In genomic region chr8:86208812-86209262, GRCm38 (mm10) we compare ENCODE assay signal across 18 mouse cellular contexts.
A peak's percentile ranks its signal among the peaks of the same experiment; 100 is the strongest.
DNase-seq lines count a peak whose midpoint lies in the region; ATAC-seq and TF ChIP-seq lines count a peak whose summit lies in the region.
"Had no signal": no experiment of that assay in that cellular context is flagged by ENCODE, and none has a peak within 500 bp of the region (broad histone marks: within the 10 kb centered on the region; RNA-seq: fewer than 3 reads in every experiment).

No protein-coding gene starts in this region.

- no peak overlapping the region for H3K4me3 ChIP-seq in liver, adult 2 months (ENCODE audit: insufficient read depth, low read depth, low read length)
- no peak overlapping the region for H3K4me3 ChIP-seq in liver, embryonic 12.5 days
- H3K4me3 ChIP-seq in bone marrow macrophage, adult 2 months (ENCODE audit: insufficient read depth, low read length) = no peak overlapping the region
- no peak overlapping the region for H3K4me3 ChIP-seq in midbrain, embryonic 11.5 days (ENCODE audit: low read depth, low read length)
- H3K4me3 ChIP-seq: embryonic facial prominence, embryonic 10.5 days; heart, embryonic 15.5 days; midbrain, embryonic 12.5 days had no signal

- CTCF ChIA-PET in Patski (lab: Charles Lee) = interaction anchor here (1.3 kb wide), 1 partner anchor 327 kb away, joined by 3 read pairs; no protein-coding TSS in a partner anchor

- H3K27me3 ChIP-seq in liver, adult 2 months (ENCODE audit: control insufficient read depth, insufficient read depth, low read length) = no peaks in the 10 kb centered on the region
- no peaks in the 10 kb centered on the region for H3K27me3 ChIP-seq in liver, embryonic 12.5 days (replicated peaks)
- no peaks in the 10 kb centered on the region for H3K27me3 ChIP-seq in Patski
- no peaks in the 10 kb centered on the region for H3K27me3 ChIP-seq in midbrain, embryonic 11.5 days (ENCODE audit: control insufficient read depth, insufficient read depth, low read length)
- H3K27me3 ChIP-seq: heart, embryonic 15.5 days; midbrain, embryonic 12.5 days had no signal

- no peaks in the 10 kb centered on the region for H3K36me3 ChIP-seq in liver, adult 2 months (ENCODE audit: control insufficient read depth, insufficient read depth, low read length)
- no peaks in the 10 kb centered on the region for H3K36me3 ChIP-seq in liver, embryonic 12.5 days
- no peaks in the 10 kb centered on the region for H3K36me3 ChIP-seq in midbrain, embryonic 11.5 days (ENCODE audit: control insufficient read depth, insufficient read depth, low read length)
- H3K36me3 ChIP-seq: embryonic facial prominence, embryonic 10.5 days; heart, embryonic 15.5 days; midbrain, embryonic 12.5 days had no signal

- H3K79me2 ChIP-seq in liver, adult 2 months (ENCODE audit: control insufficient read depth, insufficient read depth, low read length) = no peaks in the 10 kb centered on the region

- no peak for TF ChIP-seq CTCF in liver, adult 2 months (IDR thresholded peaks at IDR 0.05; ENCODE audit: low read depth, low read length)
- TF ChIP-seq CTCF in Patski (IDR thresholded peaks at IDR 0.05) = no peak
- TF ChIP-seq CTCF in bone marrow macrophage, adult 2 months (IDR thresholded peaks at IDR 0.05; ENCODE audit: low read depth, low read length) = no peak

- H3K9ac ChIP-seq in liver, adult 2 months (ENCODE audit: low read depth, low read length) = no peak overlapping the region
- no peak overlapping the region for H3K9ac ChIP-seq in liver, embryonic 12.5 days
- H3K9ac ChIP-seq in midbrain, embryonic 11.5 days (ENCODE audit: low read length) = no peak overlapping the region
- H3K9ac ChIP-seq: forebrain, postnatal 0 days; heart, embryonic 15.5 days; liver, embryonic 14.5 days; midbrain, embryonic 12.5 days had no signal

- no peak overlapping the region for H3K4me2 ChIP-seq in liver, embryonic 12.5 days
- H3K4me2 ChIP-seq in midbrain, embryonic 11.5 days = no peak overlapping the region
- H3K4me2 ChIP-seq: heart, embryonic 15.5 days; midbrain, embryonic 12.5 days had no signal

- H3K27ac ChIP-seq in liver, adult 2 months (replicated peaks; ENCODE audit: insufficient read depth, low read depth, low read length) = no peak overlapping the region
- no peak overlapping the region for H3K27ac ChIP-seq in liver, embryonic 12.5 days
- H3K27ac ChIP-seq in bone marrow macrophage, adult 2 months (ENCODE audit: insufficient read depth, low read depth, low read length) = peak overlapping the region; percentile 21; the same call in 1 of the 2 replicates
- no peak overlapping the region for H3K27ac ChIP-seq in midbrain, embryonic 11.5 days (ENCODE audit: low read depth, low read length)
- H3K27ac ChIP-seq: embryonic facial prominence, embryonic 10.5 days; heart, embryonic 15.5 days; kidney, postnatal 0 days; liver, embryonic 14.5 days; midbrain, embryonic 12.5 days had no signal

- ATAC-seq in liver, embryonic 12.5 days = no peak
- ATAC-seq in Patski = peak; percentile 91
- no peak for ATAC-seq in midbrain, embryonic 11.5 days (ENCODE audit: low FRiP score)
- ATAC-seq: forebrain, postnatal 0 days had no signal

- DNase-seq in liver, adult 2 months (ENCODE audit: extremely low read depth, low read depth, low spot score) = peak; percentile 72
- peak; percentile 25 for DNase-seq in Patski (ENCODE audit: low read depth, low spot score)
- peak; percentile 56 for DNase-seq in yolk sac, embryonic 10.5 days (ENCODE audit: low spot score)
- no peak for DNase-seq in midbrain, embryonic 11.5 days (ENCODE audit: low spot score, missing footprints)
- DNase-seq in kidney, adult 9 months = no peak
- DNase-seq: B cell, adult 2 months; cerebellum, postnatal 14 days; forebrain, postnatal 0 days; heart, adult 18-20 months; left cerebral cortex, postnatal 4 days; thymus, postnatal 25 days had no signal

- in situ Hi-C loops in Patski (cut with MboI; ENCODE audit: low pct_unique_long_range_greater_than_20kb) = no loop called here

- POLR2A ChIA-PET in Patski (lab: Charles Lee) = no interaction called here

- peaks cover 3% of the 10 kb centered on the region; the same call in 1 of the 2 replicates for H3K4me1 ChIP-seq in liver, adult 2 months (ENCODE audit: control insufficient read depth, insufficient read depth, low read length)
- H3K4me1 ChIP-seq in liver, embryonic 12.5 days = no peaks in the 10 kb centered on the region
- peaks cover 6% of the 10 kb centered on the region for H3K4me1 ChIP-seq in bone marrow macrophage, adult 2 months (ENCODE audit: control insufficient read depth, insufficient read depth, low read length)
- no peaks in the 10 kb centered on the region for H3K4me1 ChIP-seq in midbrain, embryonic 11.5 days (ENCODE audit: control insufficient read depth, insufficient read depth, low read length)
- H3K4me1 ChIP-seq: embryonic facial prominence, embryonic 10.5 days; heart, embryonic 15.5 days; midbrain, embryonic 12.5 days had no signal

- whole genome bisulfite sequencing in liver, adult 2 months = 13% methylated on average over 5 of the region's 5 CpGs
- 53% methylated on average over 5 of the region's 5 CpGs for WGBS in liver, embryonic 12.5 days (ENCODE audit: insufficient replicate concordance)
- WGBS in midbrain, embryonic 11.5 days = 76% methylated on average over 5 of the region's 5 CpGs

- TF ChIP-seq POLR2A in liver, adult 2 months (IDR thresholded peaks at IDR 0.05; ENCODE audit: extremely low read depth, insufficient read depth, low read length) = no peak
- no peak for TF ChIP-seq POLR2A in bone marrow macrophage, adult 2 months (IDR thresholded peaks at IDR 0.05; ENCODE audit: borderline replicate concordance, low read depth, low read length)

- H3K9me3 ChIP-seq in liver, embryonic 12.5 days (replicated peaks) = no peaks in the 10 kb centered on the region
- no peaks in the 10 kb centered on the region for H3K9me3 ChIP-seq in midbrain, embryonic 11.5 days (ENCODE audit: control insufficient read depth, low read length)
- H3K9me3 ChIP-seq: embryonic facial prominence, embryonic 10.5 days; heart, embryonic 15.5 days; midbrain, embryonic 12.5 days had no signal

Comparison
In these comparisons a context has a peak if more than half of its experiments do, and no peak if none do; other contexts are left out.
1. DNase-seq: peak in liver, adult 2 months (single experiment), Patski (single experiment) and yolk sac, embryonic 10.5 days (single experiment); none in midbrain, embryonic 11.5 days (single experiment) and kidney, adult 9 months (single experiment).